Mouse (Mus musculus) common myeloid progenitor, adult 5-6 weeks (primary cell): ENCODE data around the gene Inpp5d. TPM values are rescaled to one million over a fixed set of nuclear protein-coding genes. Genes with fewer than 3 reads are reported as not detected.

Source experiments
- ATAC-seq: replicated peaks from 2 replicates; pipeline ENCODE4 v1.8.0; 2016; ENCODE audit warnings: low read depth, mild to moderate bottlenecking, moderate TSS enrichment, inconsistent platforms; ENCODE audit not compliant: poor library complexity, severe bottlenecking
- total RNA-seq: library from RNA; stranded (forward); fragments of 200-1000, 187-1606 nt; gene quantifications from 2 replicates; pipeline ENCODE4 v1.2.3, GENCODE M21; 2017

The Inpp5d gene
- total RNA-seq, 1 experiment from 2014 or later = 87.7 TPM

DNA sequence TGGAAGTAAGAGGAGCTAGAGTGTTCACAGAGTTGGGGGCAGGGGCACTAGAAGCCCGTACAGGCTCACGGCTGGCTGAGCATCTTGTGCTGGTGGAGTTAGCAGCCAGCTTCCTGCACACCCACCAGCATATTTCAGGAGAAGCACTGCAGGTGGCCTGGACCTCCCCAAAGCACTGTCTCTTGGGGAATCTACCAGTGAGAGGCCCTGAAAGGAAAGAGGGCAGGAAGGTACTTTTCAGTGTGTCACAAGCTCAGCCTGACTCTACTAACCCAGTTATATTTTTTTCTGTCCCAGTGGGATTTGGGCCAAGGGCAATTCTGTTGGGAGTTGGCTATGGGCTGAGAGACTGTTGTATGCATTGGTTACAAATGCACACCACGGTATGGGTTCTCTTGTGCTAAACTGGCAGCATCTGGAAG lies 1.8 kb downstream of the Inpp5d start:
- no peak for ATAC-seq

DNA sequence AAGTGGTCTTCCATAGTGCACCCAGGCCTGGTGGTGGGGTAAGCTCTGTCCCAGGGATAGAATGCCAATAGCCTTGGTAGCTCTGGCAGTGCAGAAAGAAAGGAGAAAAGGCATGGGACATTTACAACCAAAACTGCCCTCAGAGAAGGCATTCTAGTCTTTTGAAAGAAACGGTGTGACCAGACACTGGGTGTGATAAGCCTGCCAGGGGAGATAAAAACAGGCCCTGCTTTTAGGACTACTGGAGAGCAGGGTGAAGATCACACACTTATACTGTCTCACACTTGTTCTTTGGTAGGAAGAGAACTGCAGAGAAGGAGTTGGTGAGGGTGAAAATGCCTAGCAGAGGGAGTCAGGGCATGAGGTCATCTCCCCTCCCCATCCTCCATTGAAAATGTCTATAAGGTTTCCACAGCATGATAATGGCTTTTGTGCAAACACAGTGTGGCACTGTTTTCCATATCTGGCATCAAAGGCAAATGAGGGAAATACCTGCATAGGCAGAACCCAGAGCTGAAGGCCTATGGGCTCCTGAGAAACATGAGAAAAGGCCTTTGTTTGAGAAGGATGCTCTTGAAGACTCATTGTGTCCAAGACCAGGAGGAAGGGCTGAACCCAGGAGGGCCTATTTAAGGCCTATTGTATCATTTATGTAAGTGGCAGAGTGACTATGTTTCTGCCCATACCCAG lies 4.0 kb downstream of the Inpp5d start:
- no peak for ATAC-seq

DNA sequence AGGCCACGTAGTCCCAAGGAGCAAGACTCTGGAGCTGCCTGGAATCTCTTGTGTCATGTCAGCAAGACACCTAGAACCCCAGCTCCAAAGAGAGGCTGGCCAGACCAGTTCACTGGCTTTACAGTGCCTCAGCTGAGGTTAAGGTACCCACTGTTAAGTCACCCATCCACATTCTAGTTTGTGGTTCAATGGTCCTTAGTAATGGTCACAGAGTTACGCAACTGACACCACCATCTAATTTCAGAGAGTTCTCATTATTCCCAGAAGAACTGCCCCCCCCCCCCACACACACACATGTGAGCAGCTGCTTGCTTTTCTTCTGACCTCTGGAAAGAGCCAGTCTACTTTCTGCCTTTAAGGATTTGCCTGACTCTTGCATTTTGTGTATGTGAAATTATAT lies 4.7 kb downstream of the Inpp5d start:
- ATAC-seq = no peak

DNA sequence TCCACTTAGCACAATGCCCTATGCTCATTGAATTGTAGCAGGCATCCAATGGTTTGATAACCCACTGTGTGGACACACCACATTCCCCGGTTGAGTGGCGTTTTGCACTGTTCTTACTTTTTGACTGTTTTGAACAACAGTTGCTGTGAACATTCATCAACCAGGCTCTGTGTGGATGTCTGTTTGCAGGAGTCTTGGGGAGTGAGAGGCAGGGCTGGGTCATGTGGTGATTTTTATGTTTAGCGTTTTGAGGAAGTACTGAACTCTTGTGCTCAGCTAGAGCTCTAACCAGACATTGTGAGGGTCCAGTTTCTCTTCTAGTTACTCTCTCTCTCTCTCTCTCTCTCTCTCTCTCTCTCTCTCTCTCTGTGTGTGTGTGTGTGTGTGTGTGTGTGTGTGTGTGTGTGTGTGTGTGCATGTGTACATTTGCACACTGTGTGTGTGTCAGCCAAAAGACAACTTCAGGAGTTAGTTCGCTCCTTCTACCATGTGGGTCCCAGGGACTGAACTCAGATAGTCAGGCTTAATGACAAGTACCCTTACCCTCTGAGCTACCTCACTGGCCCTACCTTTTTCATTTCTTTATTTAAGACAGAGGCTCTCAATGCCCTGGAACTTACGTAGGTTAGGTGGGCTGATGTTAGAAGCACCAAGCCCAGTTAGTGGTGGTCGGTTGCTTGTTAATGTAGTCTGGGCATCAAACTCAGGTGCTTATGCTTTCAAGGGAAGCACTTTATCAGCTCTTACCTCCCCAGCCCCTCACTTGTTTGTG lies 5.3 kb downstream of the Inpp5d start:
- ATAC-seq = peak; percentile 14; the same call in 1 of the 2 replicates

DNA sequence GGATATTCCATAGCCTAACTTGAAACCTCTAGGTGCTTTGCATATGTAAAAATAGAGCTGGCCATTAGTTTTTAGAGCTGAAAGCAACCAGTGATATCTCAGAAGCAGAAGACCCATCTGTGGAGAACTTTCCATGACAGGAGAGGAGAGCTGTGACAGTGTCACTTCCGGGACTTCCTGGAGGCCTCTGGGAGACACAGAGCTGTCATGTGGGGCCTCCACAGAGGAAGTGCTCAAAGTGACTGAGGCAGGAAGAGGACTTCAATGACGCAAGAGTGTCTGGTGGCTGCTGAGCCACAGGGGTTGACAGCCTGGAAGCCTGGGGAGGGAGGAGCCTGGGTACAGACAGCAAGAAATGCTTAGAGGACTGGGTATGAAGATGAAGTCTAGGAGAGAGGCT lies 6.2 kb downstream of the Inpp5d start:
- peak; percentile 86 for ATAC-seq

DNA sequence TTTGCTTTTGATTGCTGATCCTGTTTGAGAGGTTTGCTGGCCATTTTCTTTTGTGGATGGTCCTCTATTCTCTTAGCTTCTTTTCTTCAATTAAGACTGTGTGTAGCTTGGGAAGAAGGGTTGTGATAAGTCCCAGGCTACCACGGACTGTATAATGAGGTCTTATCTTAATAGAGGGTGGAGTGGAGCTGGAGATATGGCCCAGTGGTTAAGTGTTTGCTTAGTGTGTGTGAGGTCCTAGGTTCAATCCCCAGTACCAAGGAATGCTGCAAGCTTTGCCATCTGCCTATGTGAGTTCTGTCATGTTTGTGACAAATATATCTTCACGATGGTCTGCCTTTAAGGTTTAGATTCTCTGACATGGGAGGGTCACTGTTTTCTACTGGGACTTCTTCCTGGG lies 8.0 kb downstream of the Inpp5d start:
- no peak for ATAC-seq

DNA sequence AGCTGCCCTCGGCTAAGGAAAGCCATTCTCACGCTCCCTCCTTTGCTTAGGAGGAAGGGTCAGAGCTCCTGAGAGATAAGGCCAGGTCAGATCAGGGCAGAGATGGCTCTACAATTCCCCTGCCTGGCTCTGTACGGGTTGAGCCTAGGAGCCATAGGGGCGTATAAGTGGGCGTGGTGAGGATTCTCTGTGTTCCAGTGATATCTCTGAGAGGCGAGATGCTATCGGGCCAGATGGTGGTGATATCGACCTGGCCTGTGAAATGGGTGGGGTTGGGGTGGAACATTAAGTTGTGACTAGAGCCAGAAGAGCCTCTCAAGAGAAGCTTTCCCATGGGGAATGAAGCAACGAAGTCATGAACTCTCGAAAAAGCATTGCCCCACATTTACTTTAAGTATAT lies 11.5 kb downstream of the Inpp5d start:
- no peak for ATAC-seq

DNA sequence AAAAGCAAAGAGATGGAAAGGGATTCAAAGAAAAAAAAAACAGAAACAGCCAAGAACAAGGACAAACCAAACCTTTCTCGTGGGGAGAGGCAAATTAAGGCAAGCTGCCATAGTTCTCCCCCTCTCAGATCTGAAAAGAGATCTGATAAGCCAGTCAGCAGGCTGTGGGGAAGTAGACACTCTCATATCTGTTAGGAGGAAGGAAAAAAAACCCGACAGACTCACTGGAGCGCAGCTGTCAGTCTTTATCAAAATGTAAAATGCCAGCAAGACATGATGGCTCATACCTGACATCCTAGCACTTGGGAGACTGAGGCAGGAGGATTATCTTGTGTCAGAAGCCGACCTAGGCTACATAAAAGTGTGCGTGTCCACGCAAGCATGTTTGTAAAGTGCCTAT lies 12.1 kb downstream of the Inpp5d start:
- ATAC-seq = peak; percentile 57

DNA sequence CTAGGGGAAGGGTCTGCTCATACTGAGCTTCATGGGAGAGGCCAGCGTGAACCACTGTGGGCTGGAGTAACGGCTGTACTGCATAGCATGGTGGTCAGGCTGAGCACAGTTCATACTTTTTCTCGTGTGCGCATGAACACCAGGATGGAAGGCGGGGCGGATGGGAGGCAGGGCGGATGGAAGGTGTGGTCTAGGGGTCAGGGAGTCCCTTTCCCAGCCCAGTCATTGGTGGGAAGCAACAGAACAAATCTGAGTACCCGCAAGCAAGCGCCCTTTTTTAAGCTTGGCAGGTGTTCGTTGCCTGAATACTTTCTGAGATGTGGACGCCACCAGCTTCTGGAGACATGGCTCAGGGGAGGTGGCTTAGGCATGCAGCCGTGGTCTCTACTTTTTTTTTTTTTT lies 16.6 kb downstream of the Inpp5d start:
- no peak; the same call in 1 of the 2 replicates for ATAC-seq

DNA sequence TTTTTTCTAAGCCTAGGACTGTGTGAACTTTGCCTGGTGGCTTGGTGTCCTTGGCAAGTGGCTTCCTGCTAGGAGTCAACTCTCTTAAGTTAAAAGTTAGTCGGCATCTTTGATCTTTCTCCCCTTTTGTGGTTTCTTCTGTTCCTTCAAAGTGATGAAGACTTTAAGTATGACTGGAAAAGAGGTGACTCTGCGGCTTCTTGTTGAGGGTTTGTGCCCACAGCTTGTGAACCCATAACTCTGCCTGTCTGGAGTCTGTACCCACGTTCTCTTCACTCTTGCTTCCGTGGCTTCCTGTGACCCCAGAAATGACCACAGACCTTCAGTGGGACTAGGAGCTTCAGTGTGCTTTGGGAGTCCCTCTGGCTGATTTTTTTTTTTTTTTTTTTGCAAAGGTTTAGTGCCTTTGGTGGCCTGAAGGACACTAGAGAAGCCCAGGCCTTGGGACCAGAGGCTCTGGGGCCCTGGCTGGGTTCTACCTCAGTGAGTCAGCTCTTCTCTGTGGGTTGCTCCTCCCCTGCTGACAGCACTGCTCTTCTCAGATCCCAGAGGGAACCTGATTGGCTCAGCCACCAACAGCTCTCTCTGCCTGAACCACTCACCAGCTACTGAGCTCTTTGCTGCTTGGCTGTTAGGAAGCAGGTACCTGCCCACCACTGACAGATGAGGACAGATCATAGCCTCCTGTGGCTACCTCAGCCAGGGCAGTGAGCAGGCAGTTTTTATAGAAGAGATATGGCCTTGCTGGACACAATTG lies 17.2 kb downstream of the Inpp5d start:
- peak; percentile 61 for ATAC-seq

DNA sequence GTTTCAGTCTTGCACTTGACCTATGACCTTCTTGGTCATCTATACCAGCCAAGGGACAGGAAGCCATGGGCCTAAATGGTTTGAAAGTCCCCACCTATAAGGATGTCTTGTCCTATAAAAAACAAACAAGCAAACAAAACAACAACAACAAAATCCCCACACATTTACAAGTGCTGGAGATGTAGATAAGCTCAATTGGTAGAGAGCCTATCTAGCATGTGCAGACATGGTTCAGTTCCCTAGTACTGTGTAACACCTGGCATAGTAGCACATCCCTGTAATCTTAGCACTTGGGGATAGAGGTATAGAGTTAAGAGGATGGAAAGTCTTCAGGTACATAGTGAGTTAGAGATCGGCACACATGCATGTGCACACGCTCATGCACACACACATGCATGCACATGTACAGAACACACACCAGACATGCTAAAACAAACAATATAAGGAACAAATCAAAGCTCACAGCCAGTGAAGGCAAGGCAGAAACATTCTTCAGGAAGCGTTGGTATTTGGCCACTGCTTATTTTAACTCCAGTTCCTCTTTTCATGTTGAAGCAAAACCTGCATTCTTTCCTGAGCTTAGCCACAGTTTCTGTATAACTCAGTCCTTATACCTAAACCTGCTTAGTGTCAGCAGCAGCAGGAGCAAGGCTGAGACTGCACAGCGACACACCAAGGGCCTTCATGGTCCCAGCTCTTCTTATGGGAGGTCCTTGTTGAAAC lies 17.9 kb downstream of the Inpp5d start:
- 0 out of 2 replicates have a peak, but pooled peaks have one; percentile 7 for ATAC-seq

DNA sequence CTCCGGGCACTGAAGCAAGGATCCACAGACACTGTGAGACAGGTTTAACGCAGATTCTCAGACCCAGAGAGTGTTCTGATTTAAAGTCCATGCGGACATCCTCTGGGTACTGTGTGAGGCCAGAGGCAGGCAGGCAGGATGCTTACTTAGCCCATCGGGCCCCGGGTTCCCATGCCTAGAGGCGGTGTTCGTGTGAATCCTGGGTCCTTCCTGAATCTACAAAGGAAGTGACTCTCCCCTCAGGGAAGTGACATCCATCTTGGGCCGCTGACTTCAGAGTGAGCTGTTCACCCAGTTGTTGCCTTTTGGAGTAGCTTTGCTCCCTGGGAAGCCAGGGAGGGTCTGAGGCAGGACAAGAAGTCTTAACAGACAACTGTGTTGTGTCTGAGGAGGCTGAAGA lies 19.6 kb downstream of the Inpp5d start:
- no peak for ATAC-seq

DNA sequence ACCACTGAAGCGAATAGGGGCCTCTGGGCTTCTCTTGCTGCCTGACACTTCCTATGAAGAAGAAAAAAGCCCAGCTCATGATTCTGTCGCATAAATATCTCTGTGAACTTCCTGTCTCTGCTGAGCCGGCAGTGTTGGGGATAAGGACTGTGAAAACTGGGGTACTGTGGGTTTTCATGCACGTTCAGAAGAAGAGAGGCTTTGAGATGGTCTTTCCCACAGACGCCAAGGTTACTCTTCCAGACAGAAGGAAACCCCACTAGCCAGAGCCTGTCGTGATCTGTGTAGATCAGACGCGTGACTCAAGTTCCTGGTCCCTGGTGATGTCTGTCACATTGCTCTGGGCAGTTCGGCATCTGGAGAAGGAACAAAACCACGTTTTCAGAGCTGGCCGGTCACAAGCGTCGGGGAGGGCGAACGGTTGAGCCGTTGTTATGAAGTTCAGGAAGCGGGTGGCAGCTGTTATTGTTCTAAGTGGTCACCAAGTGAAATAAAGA lies 20.1 kb downstream of the Inpp5d start:
- peak; percentile 63 for ATAC-seq

DNA sequence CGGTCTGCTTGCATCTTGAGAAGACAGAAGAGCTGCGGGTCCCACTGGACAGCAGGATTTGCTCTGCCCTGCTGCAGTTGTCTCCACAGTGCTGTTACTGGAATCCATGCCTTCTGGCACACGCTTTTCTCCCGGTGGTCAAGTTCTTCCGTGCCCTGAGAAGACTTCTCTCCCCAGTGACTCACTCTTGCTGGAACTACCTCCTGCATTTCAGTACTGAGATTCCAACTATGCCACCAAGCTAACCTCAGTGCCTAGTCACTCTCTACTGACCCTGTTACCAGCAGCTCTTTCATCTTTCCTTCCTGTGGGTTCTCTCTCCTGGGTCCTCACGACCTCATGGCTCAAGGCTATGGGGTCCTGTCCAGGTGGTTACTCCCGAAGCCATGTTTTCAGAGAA lies 22.9 kb downstream of the Inpp5d start:
- ATAC-seq = no peak

DNA sequence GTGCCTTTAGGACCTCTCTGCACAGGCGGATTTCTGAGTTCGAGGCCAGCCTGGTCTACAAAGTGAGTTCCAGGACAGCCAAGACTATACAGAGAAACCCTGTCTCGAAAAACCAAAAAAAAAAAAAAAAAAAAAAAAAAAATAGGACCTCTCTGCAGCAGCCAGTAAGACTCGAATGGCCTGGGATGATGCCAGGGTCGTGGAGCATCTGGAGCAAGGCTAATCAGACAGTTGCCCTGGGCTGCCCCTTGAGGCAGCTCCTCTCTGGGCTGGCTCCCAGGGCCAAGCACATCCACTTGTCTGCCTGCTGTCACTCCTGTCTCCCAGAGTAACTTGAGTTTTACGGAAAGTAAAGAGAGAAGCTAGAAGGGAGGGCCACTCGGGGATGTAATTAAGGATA lies 24.9 kb downstream of the Inpp5d start:
- ATAC-seq = no peak

DNA sequence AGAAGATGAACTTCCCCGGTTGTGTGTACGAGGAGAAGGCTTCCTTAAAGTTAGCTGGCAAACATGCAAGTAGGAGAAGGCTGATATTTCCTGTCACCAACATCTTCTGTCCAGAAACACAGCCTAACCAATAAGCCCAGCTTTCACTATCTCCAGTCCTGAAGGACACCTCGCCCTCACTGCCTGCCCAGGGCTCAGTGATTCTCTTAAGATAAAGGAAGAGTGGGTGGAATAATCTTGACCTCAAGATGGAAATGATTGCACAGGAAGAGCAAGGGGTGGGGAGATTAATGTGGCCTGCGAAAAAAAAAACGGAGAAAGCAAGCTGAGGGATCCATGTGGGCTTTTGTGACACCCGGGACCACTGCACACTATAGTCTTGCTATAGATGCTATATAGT lies 25.6 kb downstream of the Inpp5d start:
- peak; percentile 34 for ATAC-seq

DNA sequence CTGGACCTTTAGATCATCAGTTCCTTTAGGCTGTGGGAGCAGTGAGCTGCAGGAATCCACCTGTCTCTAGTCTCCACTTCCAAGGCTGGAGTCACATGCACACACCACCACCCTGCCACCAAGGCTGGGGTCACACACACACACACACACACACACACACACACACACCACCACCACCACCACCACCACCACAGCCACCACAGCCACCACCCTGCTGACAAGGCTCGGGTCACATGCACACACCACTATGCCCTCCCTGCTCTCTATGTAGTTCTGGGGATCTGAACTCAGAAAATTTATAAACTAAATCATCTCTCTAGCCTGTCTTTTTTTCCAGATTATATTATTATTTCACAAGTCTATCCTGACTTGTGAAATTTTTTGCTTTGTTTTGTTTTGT lies 27.7 kb downstream of the Inpp5d start:
- no peak for ATAC-seq

DNA sequence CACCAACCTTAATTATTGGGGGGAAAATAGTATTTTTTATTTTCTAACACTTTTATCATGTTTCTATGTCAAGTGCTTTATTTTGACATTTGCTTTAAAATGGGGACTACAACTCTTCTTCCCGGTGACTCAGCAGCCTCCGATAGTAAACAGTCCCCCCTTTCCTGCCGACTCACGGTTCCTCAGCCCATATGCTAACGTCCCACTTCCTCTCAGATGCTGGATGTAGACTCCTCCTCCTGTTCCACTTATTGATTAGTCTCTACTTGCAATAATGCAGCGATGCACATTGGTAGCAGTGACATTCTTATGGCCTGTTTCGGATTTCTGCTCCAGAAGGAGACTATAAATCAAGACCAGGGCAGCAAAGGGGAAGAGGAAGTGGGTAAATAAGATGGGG lies 28.5 kb downstream of the Inpp5d start:
- no peak for ATAC-seq

DNA sequence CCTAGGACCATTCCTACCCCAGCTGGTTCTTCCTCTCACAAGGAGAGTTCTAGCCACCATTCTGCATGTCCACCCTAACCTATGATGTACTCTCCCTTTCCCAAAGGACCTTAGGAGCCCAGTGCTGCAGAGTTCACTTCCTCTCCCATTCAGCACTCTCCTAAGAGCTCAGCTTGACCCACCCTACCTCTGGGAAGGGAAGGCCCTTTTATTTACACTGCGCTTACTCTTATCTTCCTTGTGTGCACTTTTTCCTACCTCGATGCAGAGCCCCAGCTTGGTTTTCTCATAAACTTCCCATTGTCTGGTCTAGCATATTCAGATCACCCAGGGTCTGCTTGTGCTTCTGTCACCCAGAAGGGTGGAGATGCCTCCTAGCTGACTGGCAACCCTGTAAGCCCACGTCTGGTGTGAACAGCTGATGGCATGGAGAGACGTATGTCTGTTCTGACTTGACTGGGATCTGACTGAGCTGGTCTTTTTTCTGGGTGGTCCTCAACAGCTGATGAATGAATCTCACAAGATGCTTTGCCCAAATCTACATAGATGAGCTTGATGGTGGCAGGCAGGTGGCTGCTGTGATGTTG lies 29.2 kb downstream of the Inpp5d start:
- ATAC-seq = no peak

DNA sequence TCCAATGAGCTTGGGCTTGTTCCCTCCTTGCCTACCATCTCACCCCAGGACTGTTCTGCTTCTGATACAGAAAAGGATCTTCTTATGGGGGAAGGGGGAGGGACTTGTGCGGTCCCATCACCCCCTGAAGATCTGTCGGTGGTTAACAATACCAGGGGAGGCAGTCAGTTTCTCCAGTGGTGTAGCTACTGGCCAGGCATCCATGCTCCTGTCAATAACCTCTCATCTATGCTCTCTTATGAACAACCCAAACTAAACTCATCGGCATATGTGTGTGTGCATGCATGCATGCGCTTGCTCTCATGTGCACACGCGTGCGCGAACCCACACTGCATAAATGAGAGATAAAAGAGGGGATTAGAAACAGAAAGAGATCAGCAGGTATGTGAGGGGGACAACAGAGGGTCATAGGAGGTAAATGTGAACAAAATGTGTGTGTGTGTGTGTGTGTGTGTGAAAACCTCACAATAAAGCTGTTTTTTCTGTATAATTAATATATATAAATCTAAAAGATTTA lies 29.9 kb downstream of the Inpp5d start:
- ATAC-seq = no peak
